Mouse (Mus musculus) kidney, postnatal 0 days (tissue): ENCODE results near the gene Zbtb5. TPM values are rescaled to one million over a fixed set of nuclear protein-coding genes. Genes with fewer than 3 reads are reported as not detected.

Experiments used
- ATAC-seq: fragments of 200-750 bp; cut with Nextera tagmentation; replicated peaks from 2 replicates; pipeline ENCODE4 v1.8.0; 2017; ENCODE audit warnings: low read depth, moderate number of reproducible peaks, moderate TSS enrichment, moderate library complexity; ENCODE audit not compliant: low FRiP score
- DNase-seq: peaks from one replicate; pipeline ENCODE4 v3.0.0-alpha.2; 2016; ENCODE audit warnings: low spot score
- H3K27ac ChIP-seq: fragments of 300-500 bp; sonication (generic); 2 replicates; pipeline ENCODE4 v1.5.1; 2014; ENCODE audit warnings: mild to moderate bottlenecking
- H3K27me3 ChIP-seq: fragments of 300-500 bp; sonication (generic); 2 replicates; pipeline ENCODE4 v1.6.1; 2014; ENCODE audit warnings: low read length, mixed read lengths; ENCODE audit not compliant: insufficient read depth
- H3K36me3 ChIP-seq: fragments of 300-500 bp; sonication (generic); 2 replicates; pipeline ENCODE4 v1.6.1; 2014; ENCODE audit warnings: low read length, mixed read lengths; ENCODE audit not compliant: insufficient read depth
- H3K4me1 ChIP-seq: fragments of 300-500 bp; sonication (generic); replicated peaks from 2 replicates; pipeline ENCODE4 v1.6.1; 2014; ENCODE audit warnings: antibody characterized with exemption, low read length, mixed read lengths; ENCODE audit not compliant: insufficient read depth
- H3K4me2 ChIP-seq: fragments of 300-500 bp; sonication (generic); 2 replicates; pipeline ENCODE4 v1.6.1; 2014; ENCODE audit warnings: mild to moderate bottlenecking, low read length, moderate library complexity, mixed read lengths
- H3K4me3 ChIP-seq: fragments of 300-500 bp; sonication (generic); replicated peaks from 2 replicates; pipeline ENCODE4 v1.5.1; 2014; ENCODE audit warnings: low read depth, low read length
- H3K9ac ChIP-seq: fragments of 300-500 bp; sonication (generic); 2 replicates; pipeline ENCODE4 v1.6.1; 2014; ENCODE audit warnings: low read depth, low read length
- H3K9me3 ChIP-seq: fragments of 300-500 bp; sonication (generic); replicated peaks from 2 replicates; pipeline ENCODE4 v1.6.1; 2016; ENCODE audit warnings: low read length, inconsistent platforms, mixed read lengths
- CTCF ChIP-seq: IDR thresholded peaks from 2 replicates; pipeline ENCODE4 v1.5.1; 2016; ENCODE audit warnings: antibody characterized with exemption, low read depth, mild to moderate bottlenecking, moderate library complexity
- WGBS: fragments of 180-500 bp; shearing (Covaris S2); extraction: QIAGEN DNeasy Blood & Tissue Kit; methylation state at CpG from one replicate; pipeline ENCODE4 v1.1.7; 2014; 5-methylcytosine and 5-hydroxymethylcytosine counted together
- polyA plus RNA-seq: library from polyadenylated mRNA; unstranded; fragments of >200 nt; fragmentation: Nextera tagmentation; extraction: Ambion mirVana; gene quantifications from 2 replicates; pipeline ENCODE4 v1.2.1, GENCODE M21; 2015

Gene Zbtb5
- polyA plus RNA-seq, 1 experiment from 2014 or later: 18.5 TPM

GRCm38 (mm10) chr4:45034693-45035628 is 22.7 kb upstream of the Zbtb5 start:
- no peak overlapping the region for H3K4me3 ChIP-seq
- 0 out of 2 replicates have a peak, but pooled peaks cover 6% of the 10 kb centered on the region for H3K4me1 ChIP-seq
- peaks cover 18% of the 10 kb centered on the region; the same call in 1 of the 2 replicates for H3K36me3 ChIP-seq
- H3K27ac ChIP-seq: peak overlapping the region; percentile 50
- no peak overlapping the region for H3K9ac ChIP-seq
- peak; percentile 56 for ATAC-seq
- no peak overlapping the region for H3K4me2 ChIP-seq
- TF ChIP-seq CTCF: no peak
- DNase-seq: peak; percentile 50
- WGBS: 63% methylated on average over 16 of the region's 16 CpGs
- no peaks in the 10 kb centered on the region for H3K27me3 ChIP-seq
- H3K9me3 ChIP-seq: no peaks in the 10 kb centered on the region

GRCm38 (mm10) chr4:45032586-45032985 is 20.4 kb upstream of the Zbtb5 start:
- Histone ChIP-seq H3K4me3 (no peak overlapping the region), H3K4me2 (no peak overlapping the region), H3K27ac (no peak overlapping the region), H3K9me3 (no peaks in the 10 kb centered on the region), H3K27me3 (no peaks in the 10 kb centered on the region), H3K9ac (no peak overlapping the region), H3K4me1 (0 out of 2 replicates have a peak, but pooled peaks cover 6% of the 10 kb centered on the region), H3K36me3 (peaks cover 19% of the 10 kb centered on the region)
- WGBS: 91% methylated on average over 9 of the region's 9 CpGs
- ATAC-seq (no peak), DNase-seq (no peak)
- no peak for TF ChIP-seq CTCF

GRCm38 (mm10) chr4:45026459-45026858 is 14.2 kb upstream of the Zbtb5 start:
- DNase-seq (no peak), ATAC-seq (no peak)
- H3K36me3 ChIP-seq: peaks cover 14% of the 10 kb centered on the region; the same call in 1 of the 2 replicates
- H3K9ac ChIP-seq: no peak overlapping the region
- no peaks in the 10 kb centered on the region for H3K9me3 ChIP-seq
- H3K4me1 ChIP-seq: no peaks in the 10 kb centered on the region
- H3K4me3 ChIP-seq: no peak overlapping the region
- no peak overlapping the region for H3K27ac ChIP-seq
- no peak for TF ChIP-seq CTCF
- H3K27me3 ChIP-seq: no peaks in the 10 kb centered on the region
- H3K4me2 ChIP-seq: no peak overlapping the region
- 95% methylated on average over 4 of the region's 4 CpGs for WGBS

- 2% methylated on average over 14 of the region's 14 CpGs for WGBS
- ATAC-seq: 0 out of 2 replicates have a peak, but pooled peaks have one; percentile 3
- TF ChIP-seq CTCF: no peak
- Histone ChIP-seq H3K4me1 (0 out of 2 replicates have a peak, but pooled peaks cover 3% of the 10 kb centered on the region), H3K36me3 (no peaks in the 10 kb centered on the region), H3K27ac (no peak overlapping the region), H3K9me3 (no peaks in the 10 kb centered on the region), H3K9ac (peak overlapping the region; percentile 60), H3K4me2 (peak overlapping the region; percentile 97), H3K4me3 (peak overlapping the region; percentile 65), H3K27me3 (no peaks in the 10 kb centered on the region)
- no peak for DNase-seq
These were observed 6.8 kb upstream of the Zbtb5 start for GRCm38 (mm10) chr4:45019009-45019408.

GRCm38 (mm10) chr4:45018452-45018980 is 6.3 kb upstream of the Zbtb5 start, which contains the start of gene Polr1e:
TSS of gene Polr1e (plus strand) at chr4:45018583.
- H3K4me1 ChIP-seq: peaks cover 6% of the 10 kb centered on the region
- H3K9me3 ChIP-seq: no peaks in the 10 kb centered on the region
- WGBS: under 1% methylated on average over 29 of the region's 29 CpGs
- TF ChIP-seq CTCF: no peak
- H3K27me3 ChIP-seq: no peaks in the 10 kb centered on the region
- no peak within 1 kb of the TSS for H3K27ac ChIP-seq
- peak within 1 kb of the TSS; percentile 97 for H3K4me2 ChIP-seq
- H3K4me3 ChIP-seq: peak within 1 kb of the TSS; percentile 65
- H3K36me3 ChIP-seq: no peaks in the 10 kb centered on the region
- DNase-seq: peak; percentile 98
- peak within 1 kb of the TSS; percentile 60 for H3K9ac ChIP-seq
- ATAC-seq: peak; percentile 87

GRCm38 (mm10) chr4:45015615-45016014 is 3.4 kb upstream of the Zbtb5 start:
- H3K36me3 ChIP-seq: no peaks in the 10 kb centered on the region
- DNase-seq (peak; percentile 72), ATAC-seq (no peak)
- H3K4me2 ChIP-seq: no peak overlapping the region
- no peak overlapping the region for H3K9ac ChIP-seq
- TF ChIP-seq CTCF: peak; percentile 84
- no peaks in the 10 kb centered on the region for H3K9me3 ChIP-seq
- no peaks in the 10 kb centered on the region for H3K27me3 ChIP-seq
- H3K27ac ChIP-seq: no peak overlapping the region
- peaks cover 11% of the 10 kb centered on the region for H3K4me1 ChIP-seq
- 19% methylated on average over 3 of the region's 3 CpGs for WGBS
- H3K4me3 ChIP-seq: no peak overlapping the region
